Comparison of ENCODE assay signal across 7 mouse cellular contexts in the genomic region with DNA sequence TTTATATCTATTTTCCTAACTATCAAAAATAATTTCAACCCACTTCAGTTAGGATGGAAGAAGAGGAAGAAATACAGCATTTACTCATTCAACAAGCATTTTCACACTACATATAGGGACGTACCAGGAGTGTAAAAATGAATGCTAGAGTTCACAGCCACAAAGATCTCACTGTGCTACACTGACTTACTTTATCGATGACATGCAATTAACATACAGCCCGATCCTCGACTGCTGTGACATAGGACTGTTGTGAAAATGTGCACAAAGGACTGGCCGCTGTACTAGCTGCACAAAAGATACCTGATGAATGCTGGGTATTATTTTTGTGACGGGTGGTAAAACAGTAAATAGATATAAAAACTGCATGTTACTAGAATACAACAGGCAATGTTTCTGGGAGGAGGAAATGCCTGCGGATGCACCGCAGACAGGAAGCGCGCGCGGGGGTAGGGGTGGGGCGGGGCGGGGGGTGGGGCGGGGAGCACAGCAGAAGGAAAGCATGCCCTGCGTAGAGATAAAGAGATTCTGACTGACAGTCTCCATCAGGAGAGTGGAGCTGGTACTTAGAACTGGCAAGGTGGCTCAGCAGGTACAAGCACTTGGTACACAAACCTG. TPM values are rescaled to one million over a fixed set of nuclear protein-coding genes. Genes with fewer than 3 reads are reported as not detected.
DNase-seq lines count a peak whose midpoint lies in the region; ATAC-seq lines count a peak whose summit lies in the region.

No protein-coding gene starts in this region.

- ATAC-seq in CD4-positive, CD25-positive, alpha-beta regulatory T cell, adult 4 months, result peak; percentile 85
- peak; percentile 79 for ATAC-seq in activated CD4-positive, CD25-positive, alpha-beta regulatory T cell, adult 4 months

- H3K4me1 ChIP-seq in hindbrain, embryonic 10.5 days (replicated peaks), result peaks cover 9% of the 10 kb centered on the region
- H3K4me1 ChIP-seq in megakaryocyte, embryonic 14.5 days, result peaks cover 45% of the 10 kb centered on the region

- no peaks in the 10 kb centered on the region for H3K27me3 ChIP-seq in hindbrain, embryonic 10.5 days (ENCODE audit: insufficient read depth, poor library complexity, severe bottlenecking)
- H3K27me3 ChIP-seq in megakaryocyte, embryonic 14.5 days (replicated peaks), result no peaks in the 10 kb centered on the region

- H3K4me3 ChIP-seq in hindbrain, embryonic 10.5 days, result no peak overlapping the region
- peak overlapping the region; percentile 89 for H3K4me3 ChIP-seq in megakaryocyte, embryonic 14.5 days (replicated peaks)

- no peak for DNase-seq in hindbrain, embryonic 10.5 days (ENCODE audit: low spot score)
- no peak for DNase-seq in adrenal gland, postnatal 36 days
- DNase-seq in spleen, adult 12 weeks (ENCODE audit: low spot score), result no peak
- no peak for DNase-seq in lung, postnatal 14 days

- 67% methylated on average over 16 of the region's 16 CpGs for WGBS in hindbrain, embryonic 10.5 days

- peaks cover 24% of the 10 kb centered on the region for H3K36me3 ChIP-seq in hindbrain, embryonic 10.5 days
- H3K36me3 ChIP-seq in megakaryocyte, embryonic 14.5 days (replicated peaks; ENCODE audit: low read length), result peaks cover 36% of the 10 kb centered on the region

- H3K27ac ChIP-seq in hindbrain, embryonic 10.5 days, result peak overlapping the region; percentile 14; the same call in 1 of the 2 replicates

- no peaks in the 10 kb centered on the region for H3K9me3 ChIP-seq in hindbrain, embryonic 10.5 days
- no peaks in the 10 kb centered on the region for H3K9me3 ChIP-seq in megakaryocyte, embryonic 14.5 days

RNA-seq across cellular contexts. Expression of a gene that starts 29.6 kb away (rescaled TPM):
- 10 to 100 TPM; 20.3 to 29.3 TPM for polyA plus RNA-seq in CD4-positive, CD25-positive, alpha-beta regulatory T cell, adult 4 months (2017; shearing (Covaris generic))
- polyA plus RNA-seq in activated CD4-positive, CD25-positive, alpha-beta regulatory T cell, adult 4 months (2017; shearing (Covaris generic)), result 10 to 100 TPM; 27.5 to 38.3 TPM
- 26.2 and 52.1 TPM in 2 replicates for polyA plus RNA-seq in hindbrain, embryonic 10.5 days (2016; fragmentation: Nextera tagmentation; extraction: Ambion mirVana)
- 19.5 and 68.5 TPM in 2 replicates for polyA plus RNA-seq in megakaryocyte, embryonic 14.5 days (2012; ENCODE audit: insufficient read depth, low replicate concordance)
- total RNA-seq in adrenal gland, postnatal 36 days (2021), result 100 to 1,000 TPM; 122 to 238 TPM

RNA-seq across cellular contexts. Expression of a gene that starts 59.5 kb away (rescaled TPM):
- polyA plus RNA-seq in CD4-positive, CD25-positive, alpha-beta regulatory T cell, adult 4 months (2017; shearing (Covaris generic)), result 10 to 100 TPM; 53.6 to 54.4 TPM
- 10 to 100 TPM; 59.7 to 67.3 TPM for polyA plus RNA-seq in activated CD4-positive, CD25-positive, alpha-beta regulatory T cell, adult 4 months (2017; shearing (Covaris generic))
- 30.8 and 42.9 TPM in 2 replicates for polyA plus RNA-seq in hindbrain, embryonic 10.5 days (2016; fragmentation: Nextera tagmentation; extraction: Ambion mirVana)
- polyA plus RNA-seq in megakaryocyte, embryonic 14.5 days (2012; ENCODE audit: insufficient read depth, low replicate concordance), result 5.8 and 18.7 TPM in 2 replicates
- 10 to 100 TPM; 22.8 to 25.5 TPM for total RNA-seq in adrenal gland, postnatal 36 days (2021)
